Mouse (Mus musculus) liver, embryonic 14.5 days (tissue): ENCODE measurements around the gene Tmc8. TPM values are rescaled to one million over a fixed set of nuclear protein-coding genes. Genes with fewer than 3 reads are reported as not detected.
"Not testable (repeated sequence)": the region's sequence is repeated elsewhere in the genome, so short reads cannot be mapped to it uniquely, and the experiment has no call there.

Experiments
- ATAC-seq: fragments of 200-750 bp; cut with Nextera tagmentation; 2 replicates; pipeline ENCODE4 v1.8.0; 2017; ENCODE audit warnings: moderate number of reproducible peaks, mild to moderate bottlenecking, moderate library complexity; ENCODE audit not compliant: insufficient read depth
- DNase-seq, 3 experiments: peaks; one replicate each; pipeline ENCODE4 v3.0.0-alpha.2; 2012 to 2013; ENCODE audit warnings: low read depth in 3 of 3, low spot score in 3 of 3
- H3K27ac ChIP-seq: fragments of 300-500 bp; sonication (generic); 2 replicates; pipeline ENCODE4 v1.5.1; 2014; ENCODE audit warnings: moderate library complexity, mild to moderate bottlenecking, control low read depth, inconsistent platforms
- H3K27me3 ChIP-seq: fragments of 300-500 bp; sonication (generic); 2 replicates; pipeline ENCODE4 v1.6.1; 2014; ENCODE audit warnings: mild to moderate bottlenecking, low read length, moderate library complexity; ENCODE audit not compliant: control insufficient read depth, insufficient read depth
- H3K36me3 ChIP-seq: fragments of 300-500 bp; sonication (generic); replicated peaks from 2 replicates; pipeline ENCODE4 v1.6.1; 2014; ENCODE audit warnings: low read depth; ENCODE audit not compliant: control insufficient read depth, insufficient read depth
- H3K4me1 ChIP-seq, 2 experiments: fragments of 200-500 bp in 1 of 2; fragments of 300-500 bp in 1 of 2; sonication (generic) in 1 of 2; replicated peaks; 2 replicates each; pipeline ENCODE4 v1.6.1; 2012 to 2014; ENCODE audit warnings: antibody characterized with exemption in 1 of 2, inconsistent platforms in 1 of 2, low read length in 1 of 2; ENCODE audit not compliant: control insufficient read depth in 2 of 2, insufficient read depth in 2 of 2
- H3K4me2 ChIP-seq: fragments of 300-500 bp; sonication (generic); 2 replicates; pipeline ENCODE4 v1.6.1; 2014; ENCODE audit warnings: low read depth, mild to moderate bottlenecking, control low read depth, moderate library complexity
- H3K4me3 ChIP-seq, 2 experiments: fragments of 200-500 bp in 1 of 2; fragments of 300-500 bp in 1 of 2; sonication (generic) in 1 of 2; 2 replicates each; pipeline ENCODE4 v1.5.1; 2012 to 2014; ENCODE audit warnings: low read depth in 2 of 2, low read length in 2 of 2, mild to moderate bottlenecking in 2 of 2, control low read depth in 1 of 2, inconsistent platforms in 1 of 2, moderate library complexity in 1 of 2; ENCODE audit not compliant: insufficient read depth in 1 of 2
- H3K9ac ChIP-seq: fragments of 300-500 bp; sonication (generic); replicated peaks from 2 replicates; pipeline ENCODE4 v1.6.1; 2014; ENCODE audit warnings: mild to moderate bottlenecking, control low read depth, moderate library complexity
- H3K9me3 ChIP-seq: fragments of 300-500 bp; sonication (generic); 2 replicates; pipeline ENCODE4 v1.6.1; 2016; ENCODE audit warnings: low read length, mixed read lengths; ENCODE audit not compliant: control insufficient read depth
- CTCF ChIP-seq: IDR thresholded peaks from 2 replicates; pipeline ENCODE4 v1.5.1; 2016; ENCODE audit warnings: antibody characterized with exemption, low read depth, control low read depth
- EP300 ChIP-seq: IDR thresholded peaks from 2 replicates; pipeline ENCODE4 v1.6.1; 2016; ENCODE audit warnings: antibody characterized with exemption, low read depth
- WGBS: fragments of 180-500 bp; shearing (Covaris S2); extraction: QIAGEN DNeasy Blood & Tissue Kit; methylation state at CpG from one replicate; pipeline ENCODE4 v1.1.7; 2014; ENCODE audit not compliant: insufficient replicate concordance; 5-methylcytosine and 5-hydroxymethylcytosine counted together
- polyA plus RNA-seq, 2 experiments: library from polyadenylated mRNA; depleted of rRNA in 1 of 2; stranded (reverse) in 1 of 2; unstranded in 1 of 2; fragments of >200 nt; fragmentation: Nextera tagmentation in 1 of 2; extraction: Ambion mirVana in 1 of 2; gene quantifications; 2 replicates each; pipeline versions ENCODE4 v1.2.1 to v1.2.3; 2012 to 2014

Gene Tmc8
- polyA plus RNA-seq, 2 experiments: 9.9 to 29.8 TPM

GRCm38 (mm10) chr11:117809407-117810311, 27.8 kb downstream of the Tmc8 start, which contains the start of the genes Gm20708 and Syngr2:
Gene Gm20708, plus strand, starts transcription at chr11:117809668.
Gene Syngr2, plus strand, starts transcription at chr11:117809668.
- WGBS: under 1% methylated on average over 75 of the region's 75 CpGs
- H3K27ac ChIP-seq: peak within 1 kb of the TSS; percentile 77
- H3K9me3 ChIP-seq: no peaks in the 10 kb centered on the region
- TF ChIP-seq EP300 (peak; percentile 20; the same call in 1 of the 2 replicates), CTCF (no peak)
- H3K9ac ChIP-seq: peak within 1 kb of the TSS; percentile 94
- H3K27me3 ChIP-seq: no peaks in the 10 kb centered on the region
- peaks cover 61% of the 10 kb centered on the region for H3K36me3 ChIP-seq
- ATAC-seq: peak; percentile 71
- H3K4me3 ChIP-seq: peak within 1 kb of the TSS; percentile 70 to 72
- peaks cover 13 to 17% of the 10 kb centered on the region in 2 experiments for H3K4me1 ChIP-seq
- no peak for DNase-seq
- peak within 1 kb of the TSS; percentile 84 for H3K4me2 ChIP-seq

GRCm38 (mm10) chr11:117810401-117811046, 28.6 kb downstream of the Tmc8 start:
- ATAC-seq: peak; percentile 72
- no peaks in the 10 kb centered on the region for H3K27me3 ChIP-seq
- peaks cover 62% of the 10 kb centered on the region for H3K36me3 ChIP-seq
- H3K9ac ChIP-seq: peak overlapping the region; percentile 94
- WGBS: under 1% methylated on average over 21 of the region's 21 CpGs
- H3K4me1 ChIP-seq: peaks cover 13 to 17% of the 10 kb centered on the region in 2 experiments
- peak overlapping the region; percentile 84 for H3K4me2 ChIP-seq
- TF ChIP-seq EP300 (no peak), CTCF (peak; percentile 78)
- no peaks in the 10 kb centered on the region for H3K9me3 ChIP-seq
- H3K4me3 ChIP-seq: peak overlapping the region; percentile 70 to 72
- H3K27ac ChIP-seq: peak overlapping the region; percentile 77
- peak in 2 of 3 experiments; percentile 72 to 80 for DNase-seq

- DNase-seq (no peak), ATAC-seq (no peak)
- H3K9me3 ChIP-seq: no peaks in the 10 kb centered on the region
- WGBS: 50% methylated on average over 5 of the region's 5 CpGs
- TF ChIP-seq EP300 (no peak), CTCF (no peak)
- no peak overlapping the region for H3K4me2 ChIP-seq
- peaks cover 10 to 15% of the 10 kb centered on the region in 2 experiments for H3K4me1 ChIP-seq
- peak overlapping the region; percentile 29; the same call in 1 of the 2 replicates for H3K27ac ChIP-seq
- no peak overlapping the region; the same call in 1 of the 2 replicates for H3K9ac ChIP-seq
- H3K36me3 ChIP-seq: peaks cover 65% of the 10 kb centered on the region
- H3K4me3 ChIP-seq: no peak overlapping the region
- H3K27me3 ChIP-seq: no peaks in the 10 kb centered on the region
These were observed 32.0 kb downstream of the Tmc8 start for GRCm38 (mm10) chr11:117813867-117814266.

- TF ChIP-seq CTCF: no peak
- no peak for TF ChIP-seq EP300
- no peak for ATAC-seq
These were observed 33.0 kb downstream of the Tmc8 start for GRCm38 (mm10) chr11:117814704-117815366.

GRCm38 (mm10) chr11:117815850-117816249, 34.0 kb downstream of the Tmc8 start:
- not testable (repeated sequence) for H3K4me3 ChIP-seq, H3K9ac ChIP-seq, H3K27me3 ChIP-seq, ATAC-seq, DNase-seq, H3K4me2 ChIP-seq, H3K27ac ChIP-seq, H3K4me1 ChIP-seq, H3K9me3 ChIP-seq
- 75% methylated on average over 9 of the region's 9 CpGs for WGBS
- H3K36me3 ChIP-seq: peaks cover 83% of the 10 kb centered on the region

More at GRCm38 (mm10) chr11:117814704-117815366, 33.0 kb downstream of the Tmc8 start:
- Histone ChIP-seq H3K27ac (peak overlapping the region; percentile 28; the same call in 1 of the 2 replicates), H3K4me1 (peaks cover 5 to 10% of the 10 kb centered on the region in 2 experiments), H3K4me3 (no peak overlapping the region), H3K4me2 (no peak overlapping the region), H3K9me3 (no peaks in the 10 kb centered on the region), H3K36me3 (peaks cover 73% of the 10 kb centered on the region), H3K9ac (no peak overlapping the region), H3K27me3 (no peaks in the 10 kb centered on the region)
- DNase-seq: no peak
- 78% methylated on average over 6 of the region's 6 CpGs for WGBS
